Mouse (Mus musculus) liver, postnatal 0 days (tissue): ENCODE data around the gene Hnrnpa1. TPM values are rescaled to one million over a fixed set of nuclear protein-coding genes. Genes with fewer than 3 reads are reported as not detected.
"Not testable (repeated sequence)": the region's sequence is repeated elsewhere in the genome, so short reads cannot be mapped to it uniquely, and the experiment has no call there.

Source experiments
- ATAC-seq: fragments of 200-750 bp; cut with Nextera tagmentation; 2 replicates; pipeline ENCODE4 v1.8.0; 2017; ENCODE audit warnings: mild to moderate bottlenecking, moderate library complexity
- DNase-seq: peaks from one replicate; pipeline ENCODE4 v3.0.0-alpha.2; 2016
- H3K27ac ChIP-seq: fragments of 300-500 bp; sonication (generic); 2 replicates; pipeline ENCODE4 v1.5.1; 2014; ENCODE audit warnings: antibody characterized with exemption, moderate library complexity, mild to moderate bottlenecking, low read depth
- H3K27me3 ChIP-seq: fragments of 300-500 bp; sonication (generic); 2 replicates; pipeline ENCODE4 v1.6.1; 2014; ENCODE audit warnings: low read length, control low read depth, mixed read lengths; ENCODE audit not compliant: insufficient read depth
- H3K36me3 ChIP-seq: fragments of 300-500 bp; sonication (generic); replicated peaks from 2 replicates; pipeline ENCODE4 v1.6.1; 2014; ENCODE audit warnings: mild to moderate bottlenecking, control low read depth, low read length, moderate library complexity, mixed read lengths; ENCODE audit not compliant: insufficient read depth
- H3K4me1 ChIP-seq: fragments of 300-500 bp; sonication (generic); 2 replicates; pipeline ENCODE4 v1.6.1; 2014; ENCODE audit warnings: antibody characterized with exemption, mild to moderate bottlenecking, control low read depth; ENCODE audit not compliant: insufficient read depth
- H3K4me2 ChIP-seq: fragments of 300-500 bp; sonication (generic); 2 replicates; pipeline ENCODE4 v1.6.1; 2014; ENCODE audit warnings: low read depth, mild to moderate bottlenecking, low read length, moderate library complexity, mixed read lengths
- H3K4me3 ChIP-seq: fragments of 300-500 bp; sonication (generic); 2 replicates; pipeline ENCODE4 v1.5.1; 2014; ENCODE audit warnings: low read depth, low read length
- H3K9ac ChIP-seq: fragments of 300-500 bp; sonication (generic); replicated peaks from 2 replicates; pipeline ENCODE4 v1.6.1; 2014; ENCODE audit warnings: mild to moderate bottlenecking, moderate library complexity
- H3K9me3 ChIP-seq: fragments of 300-500 bp; sonication (generic); 2 replicates; pipeline ENCODE4 v1.6.1; 2016; ENCODE audit warnings: mild to moderate bottlenecking, control low read depth, low read length, mixed read lengths
- CTCF ChIP-seq: sonication (generic); IDR thresholded peaks from 2 replicates; pipeline ENCODE4 v1.5.1; 2016; ENCODE audit warnings: antibody characterized with exemption, low read depth
- EP300 ChIP-seq: IDR thresholded peaks from 2 replicates; pipeline ENCODE4 v1.6.1; 2016; ENCODE audit warnings: antibody characterized with exemption, low read depth, mild to moderate bottlenecking
- WGBS: fragments of 180-500 bp; shearing (Covaris S2); extraction: QIAGEN DNeasy Blood & Tissue Kit; methylation state at CpG from one replicate; pipeline ENCODE4 v1.1.7; 2014; ENCODE audit not compliant: insufficient replicate concordance; 5-methylcytosine and 5-hydroxymethylcytosine counted together
- polyA plus RNA-seq: library from polyadenylated mRNA; unstranded; fragments of >200 nt; fragmentation: Nextera tagmentation; extraction: Ambion mirVana; gene quantifications from 2 replicates; pipeline ENCODE4 v1.2.1, GENCODE M21; 2015

Gene Hnrnpa1
- polyA plus RNA-seq, 1 experiment from 2014 or later: 151 TPM

DNA sequence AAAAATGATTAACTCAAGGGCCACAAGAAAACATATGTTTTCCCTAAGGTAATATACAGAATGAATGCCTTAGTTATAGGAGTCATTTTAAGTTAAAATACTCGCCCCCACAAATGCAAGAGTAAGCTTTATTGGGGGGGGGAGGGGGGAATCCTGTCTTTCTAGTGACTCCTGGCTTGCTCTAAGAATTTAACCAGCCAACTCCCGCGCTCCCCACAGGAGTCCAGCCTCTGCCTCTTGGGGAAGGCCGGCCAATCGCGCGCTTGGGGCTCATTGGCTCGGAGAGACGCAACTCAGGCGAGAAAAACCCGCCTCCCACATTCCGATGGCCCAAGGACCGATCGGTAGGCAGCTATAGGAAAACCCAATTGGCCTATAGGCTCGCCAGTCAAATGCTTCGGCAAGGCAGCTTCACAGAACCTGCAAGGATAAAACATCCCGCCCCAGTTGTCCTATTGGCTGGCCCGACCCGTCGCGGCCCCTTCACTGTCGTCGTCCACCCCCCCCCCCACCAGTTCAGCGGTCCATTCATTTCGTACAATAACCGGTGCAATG is 1.0 kb upstream of the Hnrnpa1 start:
- peak overlapping the region; percentile 74 for H3K9ac ChIP-seq
- H3K9me3 ChIP-seq: no peaks in the 10 kb centered on the region
- TF ChIP-seq EP300 (no peak), CTCF (no peak)
- H3K27me3 ChIP-seq: no peaks in the 10 kb centered on the region
- peaks cover 10% of the 10 kb centered on the region for H3K4me1 ChIP-seq
- peak overlapping the region; percentile 72 for H3K4me2 ChIP-seq
- DNase-seq (peak; percentile 94), ATAC-seq (peak; percentile 83)
- peaks cover 38% of the 10 kb centered on the region for H3K36me3 ChIP-seq
- WGBS: under 1% methylated on average over 24 of the region's 26 CpGs
- H3K27ac ChIP-seq: peak overlapping the region; percentile 86
- H3K4me3 ChIP-seq: peak overlapping the region; percentile 62

- H3K36me3 ChIP-seq: peaks cover 37% of the 10 kb centered on the region
- H3K27me3 ChIP-seq: no peaks in the 10 kb centered on the region
- ATAC-seq (peak; percentile 84), DNase-seq (peak; percentile 95)
- peak; percentile 2; the same call in 1 of the 2 replicates for TF ChIP-seq CTCF
- peak; percentile 44; the same call in 1 of the 2 replicates for TF ChIP-seq EP300
- H3K27ac ChIP-seq: peak within 1 kb of the TSS; percentile 86
- H3K4me2 ChIP-seq: peak within 1 kb of the TSS; percentile 83
- H3K4me1 ChIP-seq: peaks cover 10% of the 10 kb centered on the region
- under 1% methylated on average over 39 of the region's 39 CpGs for WGBS
- no peaks in the 10 kb centered on the region for H3K9me3 ChIP-seq
- H3K9ac ChIP-seq: peak within 1 kb of the TSS; percentile 74
- H3K4me3 ChIP-seq: peak within 1 kb of the TSS; percentile 62
Observed at GRCm38 (mm10) chr15:103239685-103240159, 510 bp upstream of the Hnrnpa1 start, which contains the start of gene Cbx5. Gene Cbx5 (minus strand): TSS chr15:103239816.

GRCm38 (mm10) chr15:103241071-103242018 is 1.1 kb downstream of the Hnrnpa1 start:
- H3K27ac ChIP-seq: peak overlapping the region; percentile 84
- peak overlapping the region; percentile 83 for H3K4me2 ChIP-seq
- peaks cover 16% of the 10 kb centered on the region for H3K4me1 ChIP-seq
- not testable (repeated sequence) for DNase-seq, H3K27me3 ChIP-seq, ATAC-seq, H3K9me3 ChIP-seq
- H3K4me3 ChIP-seq: peak overlapping the region; percentile 62
- peaks cover 46% of the 10 kb centered on the region for H3K36me3 ChIP-seq
- H3K9ac ChIP-seq: peak overlapping the region; percentile 66
- 3% methylated on average over 12 of the region's 12 CpGs for WGBS

- H3K36me3 ChIP-seq: peaks cover 61% of the 10 kb centered on the region
- no peaks in the 10 kb centered on the region for H3K27me3 ChIP-seq
- TF ChIP-seq EP300 (no peak), CTCF (no peak)
- DNase-seq (peak; percentile 25), ATAC-seq (no peak)
- peak overlapping the region; percentile 62 for H3K4me3 ChIP-seq
- H3K9me3 ChIP-seq: no peaks in the 10 kb centered on the region
- H3K4me1 ChIP-seq: peaks cover 12% of the 10 kb centered on the region
- peak overlapping the region; percentile 83 for H3K4me2 ChIP-seq
- 52% methylated on average over 8 of the region's 8 CpGs for WGBS
- peak overlapping the region; percentile 66 for H3K9ac ChIP-seq
- H3K27ac ChIP-seq: no peak overlapping the region
Observed at GRCm38 (mm10) chr15:103242885-103243284, 2.7 kb downstream of the Hnrnpa1 start.

GRCm38 (mm10) chr15:103245616-103246015 is 5.4 kb downstream of the Hnrnpa1 start:
- Histone ChIP-seq H3K4me2 (peak overlapping the region; percentile 30; the same call in 1 of the 2 replicates), H3K27ac (0 out of 2 replicates have a peak overlapping the region, but pooled peaks have one; percentile 29), H3K4me3 (no peak overlapping the region), H3K4me1 (peaks cover 17% of the 10 kb centered on the region), H3K36me3 (peaks cover 85% of the 10 kb centered on the region), H3K27me3 (no peaks in the 10 kb centered on the region), H3K9ac (no peak overlapping the region), H3K9me3 (no peaks in the 10 kb centered on the region)
- TF ChIP-seq CTCF: no peak
- TF ChIP-seq EP300: no peak
- WGBS: 62% methylated on average over 6 of the region's 6 CpGs
- DNase-seq (peak; percentile 34), ATAC-seq (no peak)
